Mouse (Mus musculus) frontal cortex, postnatal 36 days (tissue): Measurements from ENCODE around the gene Eprs.

Experiments
- DNase-seq, 2 experiments: peaks; one replicate each; pipeline ENCODE4 v3.0.0; 2022; ENCODE audit warnings: low spot score in 2 of 2

Gene Eprs

DNA sequence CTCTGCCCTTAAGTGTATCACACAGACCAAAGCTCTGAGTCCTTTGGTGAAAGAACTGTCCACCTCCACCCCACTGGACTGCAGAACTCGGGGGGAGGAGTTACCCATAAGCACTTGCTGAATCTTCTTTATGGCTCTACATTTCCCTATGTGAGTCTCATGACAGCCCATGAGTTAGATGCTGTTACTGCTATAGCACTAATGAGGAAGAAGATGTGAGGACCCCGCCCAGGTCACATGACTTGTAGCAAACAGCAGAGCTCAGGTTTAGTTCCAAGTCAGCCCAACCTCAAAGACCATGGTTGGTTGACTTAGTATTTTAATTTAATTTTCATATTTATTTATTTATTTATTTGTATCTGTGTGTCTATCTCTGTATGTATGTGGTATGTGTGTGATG lies 86.9 kb downstream of the Eprs start:
- DNase-seq: no peak

DNA sequence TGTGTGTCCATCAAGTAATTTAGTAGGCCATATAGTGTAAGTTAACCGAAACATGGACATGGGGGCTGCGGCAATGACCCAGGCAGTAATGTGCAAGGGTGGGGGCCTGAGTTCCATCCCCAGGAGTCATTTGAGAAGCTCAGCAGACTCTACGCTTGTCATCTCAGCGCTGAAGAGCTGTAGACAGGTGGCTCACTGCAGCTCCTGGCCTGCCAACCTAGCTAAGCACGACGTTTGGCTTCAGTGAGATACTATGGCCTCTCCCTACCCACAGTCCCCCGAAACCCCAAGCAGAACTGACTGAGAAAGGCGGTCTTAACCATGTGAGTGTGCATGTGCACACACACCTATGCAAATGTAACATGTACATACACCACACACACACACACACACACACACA lies 88.2 kb downstream of the Eprs start:
- DNase-seq: no peak

DNA sequence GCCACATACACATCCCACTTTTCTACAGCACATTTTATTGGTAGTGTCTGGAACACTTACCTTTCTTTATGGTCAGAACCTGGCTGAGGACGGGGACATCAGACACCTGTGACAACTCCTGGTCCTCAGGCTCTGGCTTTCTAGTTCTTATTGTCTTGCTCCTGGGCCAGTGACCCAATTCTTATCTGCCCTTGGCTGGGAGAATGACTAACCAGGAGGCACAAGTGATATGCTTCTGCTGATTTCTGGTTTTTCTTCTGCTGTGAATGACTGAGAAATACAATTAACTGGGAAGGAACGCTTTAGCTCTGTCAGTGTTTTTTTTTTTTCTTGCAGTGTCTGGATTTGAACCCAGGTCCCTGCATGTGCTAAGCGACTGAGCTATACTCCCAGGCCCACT lies 88.7 kb downstream of the Eprs start:
- no peak for DNase-seq

DNA sequence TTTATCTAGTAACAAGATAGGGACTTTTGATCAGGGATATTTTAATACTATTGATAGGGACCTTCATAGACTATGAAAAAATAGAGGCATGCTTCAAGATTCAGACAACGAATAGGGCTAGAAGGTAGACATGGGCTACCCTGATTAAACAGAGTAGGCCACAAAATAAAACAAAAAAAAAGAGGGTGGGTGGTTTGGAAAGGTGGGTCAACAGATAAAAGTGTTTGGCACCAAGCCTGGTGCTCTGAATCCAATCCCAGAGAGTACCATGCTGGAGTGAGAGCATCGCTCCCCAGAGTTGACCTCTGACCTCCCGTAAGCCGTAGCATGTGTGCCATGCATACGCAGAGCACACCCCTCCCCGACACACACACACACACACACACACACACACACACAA lies 89.6 kb downstream of the Eprs start:
- no peak for DNase-seq

DNA sequence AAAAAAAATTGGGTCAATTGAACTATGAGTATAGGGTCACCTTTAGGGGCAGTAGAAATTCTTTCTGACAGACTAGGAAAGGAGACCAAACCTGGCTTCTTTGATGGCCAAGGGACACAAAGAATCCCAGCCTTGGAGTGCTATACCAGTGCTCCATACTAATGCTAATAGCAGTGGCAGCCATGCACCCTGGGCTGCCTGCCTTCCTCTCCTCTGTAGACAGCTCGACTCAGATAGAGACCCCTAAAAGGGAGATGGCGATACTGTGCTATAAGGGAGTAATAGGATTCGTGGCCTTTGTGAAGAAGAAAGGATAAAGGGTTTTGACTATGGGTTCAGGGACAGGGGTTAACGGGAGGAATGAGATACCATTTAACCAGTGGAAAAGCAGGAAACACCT lies 91.3 kb downstream of the Eprs start:
- no peak for DNase-seq

DNA sequence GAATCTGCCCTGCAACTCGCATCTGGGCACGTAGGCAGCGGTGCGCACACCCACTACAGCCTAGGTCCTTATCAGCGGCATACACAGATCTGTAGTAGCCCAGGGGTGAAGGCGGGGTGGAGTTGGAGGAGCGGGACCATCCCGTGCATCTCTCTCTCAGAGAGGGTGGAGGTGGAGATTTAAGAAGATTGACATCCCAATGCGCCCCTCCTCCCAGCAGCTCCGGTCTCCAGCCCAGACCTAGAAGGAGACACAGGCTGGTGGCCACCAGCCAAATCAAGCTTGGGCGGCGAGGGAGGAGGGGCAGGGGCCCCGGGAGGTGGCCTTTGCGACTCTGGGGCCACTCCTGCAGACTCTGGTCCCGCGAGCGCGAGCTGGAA lies 91.7 kb downstream of the Eprs start, which contains the start of gene Slc30a10:
TSS of gene Slc30a10 (plus strand) at position 274 of the 380 bp plus-strand sequence.
- DNase-seq: peak; percentile 38 to 51

DNA sequence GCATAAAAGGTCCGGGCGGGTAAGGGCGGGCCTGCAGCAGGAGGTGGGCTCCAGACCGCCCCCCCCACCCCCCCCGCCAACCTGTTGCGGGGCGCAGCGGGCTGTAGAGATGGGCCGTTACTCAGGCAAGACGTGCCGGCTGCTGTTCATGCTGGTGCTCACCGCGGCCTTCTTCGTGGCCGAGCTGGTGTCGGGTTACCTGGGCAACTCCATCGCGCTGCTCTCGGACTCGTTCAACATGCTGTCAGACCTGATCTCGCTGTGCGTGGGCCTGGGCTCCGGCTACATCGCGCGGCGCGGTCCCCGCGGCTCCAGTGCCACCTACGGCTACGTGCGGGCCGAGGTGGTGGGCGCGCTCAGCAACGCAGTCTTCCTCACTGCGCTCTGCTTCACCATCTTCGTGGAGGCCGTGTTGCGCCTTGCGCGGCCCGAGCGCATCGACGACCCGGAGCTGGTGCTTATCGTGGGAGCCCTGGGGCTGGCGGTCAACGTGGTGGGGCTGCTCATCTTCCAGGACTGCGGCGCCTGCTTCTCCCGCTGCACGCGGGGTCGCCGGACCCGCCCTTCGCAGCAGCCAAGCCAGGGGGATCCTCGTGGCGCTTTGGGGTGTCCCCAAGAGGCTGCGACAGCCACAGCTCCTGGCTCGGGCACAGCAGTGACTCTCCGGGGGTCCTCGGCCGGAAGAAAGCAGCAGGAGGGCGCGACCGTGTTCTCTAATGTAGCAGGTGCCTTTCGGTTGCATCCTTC lies 92.3 kb downstream of the Eprs start:
- DNase-seq: peak; percentile 51 to 53

DNA sequence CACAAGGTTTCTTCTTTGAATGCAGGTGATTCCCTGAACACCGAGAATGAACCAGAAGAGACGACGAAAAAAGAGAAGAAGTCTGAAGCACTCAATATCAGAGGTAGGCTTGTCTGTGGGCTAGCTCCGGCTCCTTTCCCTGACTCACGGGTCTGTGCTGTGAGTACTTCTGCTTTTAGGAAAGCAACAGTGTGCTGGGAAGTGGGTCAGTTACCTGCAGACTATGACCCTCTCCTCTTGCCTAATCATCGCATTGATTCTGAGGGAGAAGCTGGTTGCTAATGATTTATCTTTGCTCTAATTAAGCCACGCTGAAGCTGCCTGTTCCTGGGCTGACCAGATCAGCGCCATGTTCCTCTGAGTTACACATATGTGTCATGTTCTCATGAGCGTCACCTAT lies 93.5 kb downstream of the Eprs start:
- no peak for DNase-seq

DNA sequence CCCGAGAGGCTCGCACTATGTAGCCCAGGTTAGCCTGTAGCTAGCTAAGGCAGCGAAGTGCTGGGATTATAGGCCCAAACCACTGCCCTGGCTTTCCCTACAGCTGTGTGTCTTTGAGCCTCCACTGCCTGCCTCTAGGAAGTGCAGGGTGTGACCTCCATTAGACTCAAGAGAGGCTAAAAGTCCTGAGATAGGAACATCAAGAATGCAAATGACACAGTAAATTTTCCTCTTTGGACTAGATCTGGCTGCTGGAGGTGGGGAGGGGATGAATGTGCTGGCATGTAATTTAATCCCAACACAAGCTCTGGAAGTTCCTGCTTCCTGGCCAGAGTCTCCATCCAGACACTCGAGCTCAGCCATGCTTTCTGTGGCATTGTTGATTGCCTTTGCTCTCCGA lies 97.3 kb downstream of the Eprs start:
- DNase-seq: no peak

DNA sequence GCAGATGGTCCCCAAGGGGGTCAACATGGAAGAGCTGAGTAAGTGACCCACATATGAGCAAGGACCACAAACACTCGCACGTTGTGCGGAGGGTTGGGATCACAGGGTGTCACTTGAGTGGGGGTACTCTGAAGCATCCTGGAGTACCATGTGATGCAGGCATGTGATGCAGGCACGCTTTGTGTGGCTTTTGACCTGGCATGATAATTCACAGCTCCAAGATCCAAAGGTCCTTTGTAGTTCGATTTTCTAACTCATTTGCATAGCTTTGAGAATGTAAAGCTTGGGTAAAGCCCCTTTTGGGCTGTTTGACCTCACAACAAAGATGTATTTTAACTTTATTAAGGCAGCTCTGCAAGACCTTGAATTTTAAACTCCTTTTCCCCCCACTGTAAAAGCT lies 100.0 kb downstream of the Eprs start:
- no peak for DNase-seq

DNA sequence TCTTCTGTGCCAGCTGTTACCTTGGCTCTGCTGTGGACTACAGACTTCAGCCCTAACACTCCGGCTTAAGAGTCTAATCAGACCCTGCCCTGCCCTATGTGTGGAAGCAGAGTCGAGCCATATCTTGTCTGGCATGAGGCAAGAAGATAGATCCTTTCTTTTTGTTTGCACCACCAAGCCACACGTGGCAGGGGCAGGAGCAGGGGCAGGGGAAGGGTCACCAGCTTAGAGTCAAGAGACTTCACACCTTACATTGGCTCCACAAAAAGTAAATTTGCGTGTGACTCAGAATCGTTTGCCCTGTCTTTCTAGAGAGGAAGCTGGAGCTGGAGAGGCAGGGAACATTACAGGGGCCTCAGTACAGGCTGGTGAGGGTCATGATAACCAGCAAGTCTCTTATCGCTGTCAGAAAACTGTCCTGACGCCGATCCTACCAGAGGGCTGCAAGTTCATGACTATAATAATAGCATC lies 106.7 kb downstream of the Eprs start:
- DNase-seq: no peak

DNA sequence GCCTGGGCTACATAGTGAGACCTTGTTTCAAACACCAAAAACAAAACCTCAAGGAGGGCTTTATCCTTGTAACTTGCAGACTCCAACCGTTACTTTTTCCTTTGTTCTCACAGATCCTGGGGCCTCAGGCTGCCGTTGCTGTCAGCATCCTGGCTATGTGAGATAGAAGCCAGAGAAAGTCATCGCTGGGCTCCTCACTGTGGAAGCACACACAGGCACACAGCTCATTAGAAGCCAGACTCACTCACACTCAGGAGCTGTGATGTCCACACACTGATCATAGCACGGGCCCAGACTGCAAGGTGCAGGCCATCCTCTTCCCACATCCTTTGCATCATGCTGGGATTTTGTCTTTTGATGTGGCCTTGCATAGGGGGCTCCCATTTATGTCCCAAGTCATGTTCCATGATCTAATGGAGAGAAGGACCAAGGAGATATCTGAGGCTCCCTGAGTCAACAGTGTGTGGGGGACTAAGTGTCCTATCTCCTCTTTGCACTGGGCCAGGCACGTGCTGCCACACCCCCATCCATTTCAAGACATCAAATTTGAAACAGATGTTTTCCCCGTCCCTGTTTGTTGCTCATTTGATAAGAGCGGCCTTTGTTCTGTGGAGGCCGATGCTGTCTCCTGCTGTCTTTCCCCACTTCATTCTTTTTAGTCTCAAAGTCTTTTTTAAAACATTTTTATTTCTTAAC lies 109.3 kb downstream of the Eprs start:
- DNase-seq: no peak

DNA sequence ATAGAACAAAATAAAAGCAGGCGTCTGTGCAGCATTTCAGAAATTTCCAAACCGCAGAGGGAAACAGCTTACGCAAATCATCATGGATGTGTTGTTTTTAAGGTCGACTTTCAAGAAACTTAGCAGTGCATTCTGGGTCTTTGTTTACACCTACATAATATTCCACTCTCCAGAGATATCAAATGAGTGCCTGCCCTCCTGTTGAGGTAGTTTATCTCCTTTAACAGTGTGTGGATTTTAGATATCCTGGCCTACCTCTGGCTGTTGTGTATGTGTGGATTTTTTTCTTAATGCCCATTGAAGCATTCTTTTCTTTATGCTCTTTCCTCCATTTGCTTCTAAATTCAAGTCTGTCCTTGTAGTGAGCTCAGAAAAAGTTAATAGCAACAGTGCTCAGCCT lies 109.9 kb downstream of the Eprs start:
- no peak for DNase-seq

DNA sequence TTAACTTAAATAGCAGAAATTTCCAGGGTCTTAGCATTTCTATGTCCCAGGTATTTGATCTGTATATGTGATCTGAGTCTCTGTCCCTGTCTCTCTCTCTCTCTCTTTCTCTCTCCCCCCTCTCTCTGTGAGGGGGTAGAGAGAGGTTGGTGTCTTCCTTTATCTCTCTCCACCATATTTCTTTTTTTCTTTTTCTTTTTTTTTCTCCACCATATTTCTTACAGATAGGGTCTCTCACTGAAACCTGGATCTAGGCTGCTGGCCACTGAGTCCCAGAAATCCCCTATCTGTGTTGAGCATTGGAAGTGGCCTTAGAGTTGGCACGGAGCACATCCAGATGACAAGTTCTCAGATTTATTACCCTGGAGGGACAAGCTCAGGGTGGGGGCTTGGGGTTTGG lies 110.6 kb downstream of the Eprs start:
- no peak for DNase-seq
